Mouse (Mus musculus) testis, adult 2 months (tissue): Measurements from ENCODE around the gene Rab3c.

Source experiments
- CTCF ChIP-seq: fragments of 200-500 bp; IDR thresholded peaks from 2 replicates; pipeline ENCODE4 v1.5.1; 2012; ENCODE audit warnings: low read depth, mild to moderate bottlenecking, inconsistent platforms, low read length, moderate library complexity; ENCODE audit not compliant: control insufficient read depth, insufficient read depth, insufficient replicate concordance
- POLR2A ChIP-seq: fragments of 200-500 bp; IDR thresholded peaks from 2 replicates; pipeline ENCODE4 v1.6.1; 2012; ENCODE audit warnings: low read depth, mild to moderate bottlenecking, inconsistent platforms, low read length, moderate library complexity; ENCODE audit not compliant: control insufficient read depth

DNA sequence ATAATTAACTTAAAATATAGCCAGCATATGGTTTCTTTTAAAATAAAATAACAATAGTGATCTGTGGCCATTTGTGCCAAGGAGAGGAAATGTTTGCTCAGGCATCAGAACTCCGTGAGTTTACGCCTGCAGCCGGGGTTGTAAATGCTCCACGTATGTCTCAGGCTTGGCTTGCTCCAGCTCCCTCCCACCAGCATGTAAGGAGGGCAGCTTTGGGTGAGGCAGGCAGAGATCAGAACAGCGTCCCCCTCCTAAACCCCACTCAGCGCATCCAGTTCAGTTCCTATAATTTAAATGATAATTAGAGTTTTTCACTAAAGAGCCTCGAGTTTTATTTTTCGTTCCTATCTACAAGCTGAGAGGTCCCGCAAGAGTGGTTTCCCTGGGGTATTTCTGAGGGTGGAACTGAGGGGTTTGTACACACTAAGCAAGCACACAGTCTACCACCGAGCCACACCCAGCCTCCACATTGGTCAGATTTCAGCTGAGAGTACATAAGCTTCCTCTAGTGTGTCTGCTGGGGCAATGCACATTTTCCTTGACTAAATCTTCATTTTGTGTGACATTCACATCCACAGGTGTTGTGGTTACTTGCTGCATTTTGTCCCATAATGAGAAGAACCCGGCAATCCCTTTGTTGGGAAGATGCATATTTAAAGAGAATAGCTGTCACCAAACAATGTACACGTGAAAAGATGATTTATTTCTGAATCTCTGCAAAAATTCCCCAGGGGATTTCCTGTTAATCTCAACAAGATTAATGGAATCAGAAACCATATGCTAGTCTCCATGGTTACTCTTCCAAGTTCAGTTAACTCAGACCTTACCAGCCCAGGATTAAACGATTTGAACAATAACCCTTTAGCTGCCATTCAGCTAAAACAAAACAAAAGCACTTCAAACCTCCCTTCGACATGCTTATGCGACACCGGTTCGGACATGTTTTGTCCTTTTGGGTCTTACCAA, 186.8 kb downstream of the Rab3c start:
- TF ChIP-seq CTCF (no peak), POLR2A (no peak)
